ENCODE assay signal across 8 mouse cellular contexts in genomic region chr10:81192270-81192967, GRCm38 (mm10). TPM values are rescaled to one million over a fixed set of nuclear protein-coding genes. Genes with fewer than 3 reads are reported as not detected.
A peak's percentile ranks its signal among the peaks of the same experiment; 100 is the strongest.
DNase-seq lines count a peak whose midpoint lies in the region; ATAC-seq and TF ChIP-seq lines count a peak whose summit lies in the region.

No protein-coding gene starts in this region.

- peaks cover 3% of the 10 kb centered on the region for H3K79me2 ChIP-seq in C2C12 (ENCODE audit: control insufficient read depth, insufficient read depth)

- H3ac ChIP-seq in C2C12 (ENCODE audit: control insufficient read depth, insufficient read length, low read depth) = peak overlapping the region; percentile 87

- H3K4me3 ChIP-seq in C2C12 (ENCODE audit: insufficient read depth, poor library complexity, severe bottlenecking) = peak overlapping the region; percentile 26
- H3K4me3 ChIP-seq in forebrain, embryonic 10.5 days = peak overlapping the region; percentile 65
- H3K4me3 ChIP-seq in heart, embryonic 16.5 days (ENCODE audit: low read length) = peak overlapping the region; percentile 68
- peak overlapping the region; percentile 69 for H3K4me3 ChIP-seq in liver, embryonic 13.5 days (replicated peaks)
- H3K4me3 ChIP-seq in stomach, postnatal 0 days (ENCODE audit: low read depth, low read length) = peak overlapping the region; percentile 51

- no peaks in the 10 kb centered on the region for H3K79me3 ChIP-seq in C2C12 (ENCODE audit: low read depth)

- H3K36me3 ChIP-seq in C2C12 (ENCODE audit: control insufficient read depth, insufficient read depth) = peaks cover 21% of the 10 kb centered on the region
- H3K36me3 ChIP-seq in forebrain, embryonic 10.5 days (replicated peaks) = peaks cover 36% of the 10 kb centered on the region
- H3K36me3 ChIP-seq in heart, embryonic 16.5 days (ENCODE audit: control insufficient read depth, insufficient read depth) = peaks cover 9% of the 10 kb centered on the region
- H3K36me3 ChIP-seq in liver, embryonic 13.5 days = peaks cover 25% of the 10 kb centered on the region
- peaks cover 4% of the 10 kb centered on the region; the same call in 1 of the 2 replicates for H3K36me3 ChIP-seq in stomach, postnatal 0 days (ENCODE audit: control insufficient read depth, insufficient read depth, low read length)

- WGBS in forebrain, embryonic 10.5 days = 2% methylated on average over 93 of the region's 93 CpGs
- WGBS in heart, embryonic 16.5 days = 1% methylated on average over 90 of the region's 93 CpGs
- WGBS in liver, embryonic 13.5 days (ENCODE audit: insufficient replicate concordance) = 1% methylated on average over 93 of the region's 93 CpGs
- 2% methylated on average over 87 of the region's 93 CpGs for WGBS in stomach, postnatal 0 days

- H3K4me2 ChIP-seq in heart, embryonic 16.5 days (ENCODE audit: low read depth, low read length) = peak overlapping the region; percentile 96
- peak overlapping the region; percentile 90 for H3K4me2 ChIP-seq in liver, embryonic 13.5 days
- peak overlapping the region; percentile 87 for H3K4me2 ChIP-seq in stomach, postnatal 0 days (replicated peaks; ENCODE audit: low read depth)

- no peak for TF ChIP-seq EP300 in stomach, postnatal 0 days (optimal IDR thresholded peaks at IDR 0.05)

- TF ChIP-seq CTCF in C2C12 (IDR thresholded peaks at IDR 0.05; ENCODE audit: control insufficient read depth, insufficient read depth, insufficient read length) = no peak
- no peak; the same call in 1 of the 2 replicates for TF ChIP-seq CTCF in stomach, postnatal 0 days (IDR thresholded peaks at IDR 0.05; ENCODE audit: low read depth)

- peak overlapping the region; percentile 90 for H3K9ac ChIP-seq in heart, embryonic 16.5 days (ENCODE audit: low read length)
- peak overlapping the region; percentile 83 for H3K9ac ChIP-seq in liver, embryonic 13.5 days
- H3K9ac ChIP-seq in stomach, postnatal 0 days (ENCODE audit: low read length) = peak overlapping the region; percentile 74

- no peaks in the 10 kb centered on the region for H3K27me3 ChIP-seq in C2C12 (ENCODE audit: control insufficient read depth, insufficient read depth, insufficient read length)
- H3K27me3 ChIP-seq in forebrain, embryonic 10.5 days (ENCODE audit: poor library complexity, severe bottlenecking) = peaks cover 47% of the 10 kb centered on the region
- 0 out of 2 replicates have a peak, but pooled peaks cover 7% of the 10 kb centered on the region for H3K27me3 ChIP-seq in heart, embryonic 16.5 days (ENCODE audit: control insufficient read depth, insufficient read depth, low read length)
- peaks cover 50% of the 10 kb centered on the region for H3K27me3 ChIP-seq in liver, embryonic 13.5 days
- no peaks in the 10 kb centered on the region for H3K27me3 ChIP-seq in stomach, postnatal 0 days (ENCODE audit: control insufficient read depth, insufficient read depth, low read length)

- peaks cover 44% of the 10 kb centered on the region for H3K4me1 ChIP-seq in forebrain, embryonic 10.5 days
- peaks cover 21% of the 10 kb centered on the region for H3K4me1 ChIP-seq in heart, embryonic 16.5 days (ENCODE audit: control insufficient read depth, insufficient read depth, low read length)
- H3K4me1 ChIP-seq in liver, embryonic 13.5 days (replicated peaks) = peaks cover 57% of the 10 kb centered on the region
- H3K4me1 ChIP-seq in stomach, postnatal 0 days (replicated peaks; ENCODE audit: control insufficient read depth, insufficient read depth) = peaks cover 2% of the 10 kb centered on the region; the same call in 1 of the 2 replicates

- H3K27ac ChIP-seq in forebrain, embryonic 10.5 days = peak overlapping the region; percentile 91
- H3K27ac ChIP-seq in heart, embryonic 16.5 days (ENCODE audit: low read length) = peak overlapping the region; percentile 100
- peak overlapping the region; percentile 81 for H3K27ac ChIP-seq in liver, embryonic 13.5 days
- peak overlapping the region; percentile 95 for H3K27ac ChIP-seq in stomach, postnatal 0 days (replicated peaks)

- H3K9me3 ChIP-seq in forebrain, embryonic 10.5 days = no peaks in the 10 kb centered on the region
- H3K9me3 ChIP-seq in heart, embryonic 16.5 days (replicated peaks; ENCODE audit: control insufficient read depth, low read length) = no peaks in the 10 kb centered on the region
- H3K9me3 ChIP-seq in liver, embryonic 13.5 days (replicated peaks) = no peaks in the 10 kb centered on the region
- H3K9me3 ChIP-seq in stomach, postnatal 0 days (ENCODE audit: control insufficient read depth, low read length) = no peaks in the 10 kb centered on the region

- peak; percentile 95 for DNase-seq in brain, adult 2 months (ENCODE audit: low read depth, low spot score)
- peak; percentile 75 for DNase-seq in forebrain, embryonic 10.5 days (ENCODE audit: extremely low spot score, low spot score)
- peak; percentile 81 to 91 for DNase-seq in kidney, postnatal 25 days
- peak; percentile 65 for DNase-seq in liver, embryonic 13.5 days
- DNase-seq in natural killer cell, adult 2 months (ENCODE audit: low spot score in 2 of 2) = peak; percentile 81 to 87
- DNase-seq in stomach, postnatal 0 days (ENCODE audit: low spot score) = peak; percentile 83

- peak; percentile 75 for ATAC-seq in heart, embryonic 16.5 days (replicated peaks; ENCODE audit: extremely low read depth, insufficient read depth, low FRiP score)
- ATAC-seq in liver, embryonic 13.5 days (ENCODE audit: low read depth) = peak; percentile 84
- peak; percentile 77 for ATAC-seq in stomach, postnatal 0 days (ENCODE audit: low FRiP score, low TSS enrichment)

TF ChIP-seq in C2C12, 6 proteins besides CTCF, POLR2A, EP300 and RAD21:
- no peak for TF ChIP-seq MYOG (IDR thresholded peaks at IDR 0.05; ENCODE audit: control insufficient read depth, extremely low read depth, insufficient read length)
- TF ChIP-seq MYOD1 (IDR thresholded peaks at IDR 0.05; ENCODE audit: control insufficient read depth, insufficient read length, low read depth) = no peak
- no peak for TF ChIP-seq MAX (IDR thresholded peaks at IDR 0.05)
- no peak for TF ChIP-seq FOSL1 (IDR thresholded peaks at IDR 0.05; ENCODE audit: insufficient read depth, low read length, poor library complexity, severe bottlenecking)
- no peak for TF ChIP-seq USF1 (IDR thresholded peaks at IDR 0.05; ENCODE audit: low read depth)
- TF ChIP-seq CEBPB (IDR thresholded peaks at IDR 0.05; ENCODE audit: low read depth) = no peak
TF ChIP-seq in C2C12: peak in this region for 0.

RNA-seq across cellular contexts. Expression of gene 4930442H23Rik, which starts 8.8 kb away (rescaled TPM):
- polyA plus RNA-seq in C2C12 (2012; fragmentation: generic; extraction: Trizol) = 0.07 TPM
- polyA plus RNA-seq in forebrain, embryonic 10.5 days (2016; fragmentation: Nextera tagmentation; extraction: Ambion mirVana) = not detected in 2 replicates
- 0.11 TPM in 2 replicates for polyA plus RNA-seq in heart, embryonic 16.5 days (2015; fragmentation: Nextera tagmentation; extraction: Ambion mirVana)
- polyA plus RNA-seq in liver, embryonic 13.5 days (2015; fragmentation: Nextera tagmentation; extraction: Ambion mirVana) = 0.08 TPM in 1 of 2 replicates, not detected in the other
- polyA plus RNA-seq in stomach, postnatal 0 days (2015; fragmentation: Nextera tagmentation; extraction: Ambion mirVana) = 0.07 TPM in 1 of 2 replicates, not detected in the other

RNA-seq across cellular contexts. Expression of gene Nmrk2, which starts 9.4 kb away (rescaled TPM):
- polyA plus RNA-seq in C2C12 (2012; fragmentation: generic; extraction: Trizol) = 0.18 TPM
- not detected in 2 replicates for polyA plus RNA-seq in forebrain, embryonic 10.5 days (2016; fragmentation: Nextera tagmentation; extraction: Ambion mirVana)
- 11.9 and 14.6 TPM in 2 replicates for polyA plus RNA-seq in heart, embryonic 16.5 days (2015; fragmentation: Nextera tagmentation; extraction: Ambion mirVana)
- not detected in 2 replicates for polyA plus RNA-seq in liver, embryonic 13.5 days (2015; fragmentation: Nextera tagmentation; extraction: Ambion mirVana)
- 0.07 TPM in 1 of 2 replicates, not detected in the other for polyA plus RNA-seq in stomach, postnatal 0 days (2015; fragmentation: Nextera tagmentation; extraction: Ambion mirVana)

RNA-seq across cellular contexts. Expression of gene Dapk3, which starts 9.6 kb away (rescaled TPM):
- 72.8 TPM for polyA plus RNA-seq in C2C12 (2012; fragmentation: generic; extraction: Trizol)
- 41.6 and 44.9 TPM in 2 replicates for polyA plus RNA-seq in forebrain, embryonic 10.5 days (2016; fragmentation: Nextera tagmentation; extraction: Ambion mirVana)
- polyA plus RNA-seq in heart, embryonic 16.5 days (2015; fragmentation: Nextera tagmentation; extraction: Ambion mirVana) = 33.9 and 40.2 TPM in 2 replicates
- 19.3 and 20.9 TPM in 2 replicates for polyA plus RNA-seq in liver, embryonic 13.5 days (2015; fragmentation: Nextera tagmentation; extraction: Ambion mirVana)
- polyA plus RNA-seq in stomach, postnatal 0 days (2015; fragmentation: Nextera tagmentation; extraction: Ambion mirVana) = 44.6 and 51.8 TPM in 2 replicates

RNA-seq across cellular contexts. Expression of gene Eef2, which starts 16.0 kb away (rescaled TPM):
- polyA plus RNA-seq in C2C12 (2012; fragmentation: generic; extraction: Trizol) = 2,537 TPM
- polyA plus RNA-seq in forebrain, embryonic 10.5 days (2016; fragmentation: Nextera tagmentation; extraction: Ambion mirVana) = 596 and 599 TPM in 2 replicates
- 435 and 443 TPM in 2 replicates for polyA plus RNA-seq in heart, embryonic 16.5 days (2015; fragmentation: Nextera tagmentation; extraction: Ambion mirVana)
- 369 and 384 TPM in 2 replicates for polyA plus RNA-seq in liver, embryonic 13.5 days (2015; fragmentation: Nextera tagmentation; extraction: Ambion mirVana)
- 337 and 380 TPM in 2 replicates for polyA plus RNA-seq in stomach, postnatal 0 days (2015; fragmentation: Nextera tagmentation; extraction: Ambion mirVana)

RNA-seq across cellular contexts. Expression of gene Pias4, which starts 24.7 kb away (rescaled TPM):
- polyA plus RNA-seq in C2C12 (2012; fragmentation: generic; extraction: Trizol) = 31.6 TPM
- 56.2 and 58.7 TPM in 2 replicates for polyA plus RNA-seq in forebrain, embryonic 10.5 days (2016; fragmentation: Nextera tagmentation; extraction: Ambion mirVana)
- 34.7 and 37.5 TPM in 2 replicates for polyA plus RNA-seq in heart, embryonic 16.5 days (2015; fragmentation: Nextera tagmentation; extraction: Ambion mirVana)
- 23.5 and 23.8 TPM in 2 replicates for polyA plus RNA-seq in liver, embryonic 13.5 days (2015; fragmentation: Nextera tagmentation; extraction: Ambion mirVana)
- 18.7 and 20.9 TPM in 2 replicates for polyA plus RNA-seq in stomach, postnatal 0 days (2015; fragmentation: Nextera tagmentation; extraction: Ambion mirVana)

Comparison
In these comparisons a context has a peak if more than half of its experiments do, and no peak if none do; other contexts are left out.
1. Peak in every context shown above with its lines: DNase-seq, ATAC-seq, H3K4me3 ChIP-seq and H3K27ac ChIP-seq.
2. RNA of gene Nmrk2, which starts 9.4 kb away (polyA plus RNA-seq): 11.9 to 14.6 TPM in heart, embryonic 16.5 days; 0.18 TPM in C2C12 (single experiment), 0.07 TPM in stomach, postnatal 0 days, not detected in liver, embryonic 13.5 days and not detected in forebrain, embryonic 10.5 days; every median in the first group is over 10 times any median in the second.